Mouse (Mus musculus) CH12.LX (cell line): ENCODE results near the gene D130043K22Rik. TPM values are rescaled to one million over a fixed set of nuclear protein-coding genes. Genes with fewer than 3 reads are reported as not detected.

Experiments
- DNase-seq: peaks from one replicate; pipeline ENCODE4 v3.0.0-alpha.2; 2013; ENCODE audit errors: extremely low read depth
- H3K27ac ChIP-seq: 2 replicates; pipeline ENCODE4 v1.5.1; 2012; ENCODE audit warnings: low read depth, mild to moderate bottlenecking, control low read depth, moderate library complexity; ENCODE audit not compliant: insufficient read depth
- H3K27me3 ChIP-seq: replicated peaks from 2 replicates; pipeline ENCODE3; 2012; ENCODE audit warnings: inconsistent platforms
- H3K36me3 ChIP-seq, 2 experiments: replicated peaks in 1 of 2; 2 replicates each; pipeline versions ENCODE3 to v1.6.1; 2012; ENCODE audit warnings: inconsistent platforms in 1 of 2, low read length in 1 of 2, mild to moderate bottlenecking in 1 of 2, mixed read lengths in 1 of 2, moderate library complexity in 1 of 2; ENCODE audit not compliant: control insufficient read depth in 1 of 2, insufficient read depth in 1 of 2
- H3K4me1 ChIP-seq, 2 experiments: 2 replicates each; pipeline ENCODE4 v1.6.1; 2012; ENCODE audit warnings: inconsistent platforms in 1 of 2, moderate library complexity in 1 of 2; ENCODE audit not compliant: insufficient read depth in 2 of 2, control insufficient read depth in 1 of 2
- H3K4me2 ChIP-seq: 2 replicates; pipeline ENCODE4 v1.6.1; 2012; ENCODE audit warnings: low read depth, mild to moderate bottlenecking, control low read depth; ENCODE audit not compliant: poor library complexity, insufficient read depth, severe bottlenecking
- H3K4me3 ChIP-seq, 3 experiments: fragments of 150-350 bp in 1 of 3; sonication (generic) in 1 of 3; replicated peaks in 1 of 3; 2 replicates each; pipeline versions ENCODE3 to v1.5.1; 2011 to 2012; ENCODE audit warnings: low read depth in 2 of 3, low read length in 2 of 3, mild to moderate bottlenecking in 2 of 3, moderate library complexity in 2 of 3, control low read depth in 1 of 3, improper control_type of control experiment in 1 of 3, inconsistent platforms in 1 of 3, mixed read lengths in 1 of 3; ENCODE audit not compliant: poor library complexity in 1 of 3
- H3K79me2 ChIP-seq: replicated peaks from 2 replicates; pipeline ENCODE4 v1.6.1; 2012; ENCODE audit warnings: mild to moderate bottlenecking, moderate library complexity; ENCODE audit not compliant: control insufficient read depth, poor library complexity, insufficient read depth, severe bottlenecking; ENCODE audit errors: extremely low read depth
- H3K9ac ChIP-seq: 2 replicates; pipeline ENCODE4 v1.6.1; 2012; ENCODE audit warnings: low read depth, mild to moderate bottlenecking, control low read depth, moderate library complexity; ENCODE audit not compliant: insufficient read depth
- H3K9me3 ChIP-seq: replicated peaks from 2 replicates; pipeline ENCODE3; 2012; ENCODE audit warnings: low read length, inconsistent platforms, mixed read lengths
- BHLHE40 ChIP-seq: IDR thresholded peaks from 2 replicates; pipeline ENCODE4 v1.6.1; 2011; ENCODE audit warnings: mild to moderate bottlenecking, low read depth, low read length, improper control_type of control experiment
- CHD1 ChIP-seq: IDR thresholded peaks from 2 replicates; pipeline ENCODE4 v1.6.1; 2012; ENCODE audit warnings: low read depth, low read length, improper control_type of control experiment, inconsistent platforms
- CHD2 ChIP-seq: IDR thresholded peaks from 2 replicates; pipeline ENCODE4 v1.6.1; 2011; ENCODE audit warnings: low read length, improper control_type of control experiment
- CTCF ChIP-seq, 2 experiments: IDR thresholded peaks in 1 of 2; conservative IDR thresholded peaks in 1 of 2; 2 replicates each; pipeline ENCODE4 v1.5.1; 2011 to 2012; ENCODE audit warnings: low read depth in 2 of 2, low read length in 2 of 2, improper control_type of control experiment in 1 of 2, inconsistent platforms in 1 of 2, mild to moderate bottlenecking in 1 of 2, moderate library complexity in 1 of 2
- E2F4 ChIP-seq: IDR thresholded peaks from 2 replicates; pipeline ENCODE4 v1.6.1; 2011; ENCODE audit warnings: low read depth, low read length, improper control_type of control experiment; ENCODE audit not compliant: insufficient replicate concordance
- ELF1 ChIP-seq: IDR thresholded peaks from 2 replicates; pipeline ENCODE4 v1.6.1; 2014; ENCODE audit warnings: low read depth, mild to moderate bottlenecking, inconsistent platforms, low read length, improper control_type of control experiment
- EP300 ChIP-seq: IDR thresholded peaks from 2 replicates; pipeline ENCODE4 v1.6.1; 2011; ENCODE audit warnings: low read length, improper control_type of control experiment
- ETS1 ChIP-seq: conservative IDR thresholded peaks from 2 replicates; pipeline ENCODE4 v1.6.1; 2012; ENCODE audit warnings: low read depth, mild to moderate bottlenecking, inconsistent platforms, low read length, improper control_type of control experiment, moderate library complexity
- GABPA ChIP-seq: IDR thresholded peaks from 2 replicates; pipeline ENCODE4 v1.6.1; 2012; ENCODE audit warnings: low read depth, low read length, improper control_type of control experiment, inconsistent platforms; ENCODE audit not compliant: insufficient replicate concordance
- IRF4 ChIP-seq: IDR thresholded peaks from 2 replicates; pipeline ENCODE4 v1.6.1; 2014; ENCODE audit warnings: low read depth, mild to moderate bottlenecking, inconsistent platforms, low read length, improper control_type of control experiment
- JUN ChIP-seq: IDR thresholded peaks from 2 replicates; pipeline ENCODE4 v1.6.1; 2011; ENCODE audit warnings: low read depth, mild to moderate bottlenecking, low read length, improper control_type of control experiment, moderate library complexity; ENCODE audit not compliant: insufficient read depth
- MAFK ChIP-seq: IDR thresholded peaks from 2 replicates; pipeline ENCODE4 v1.6.1; 2011; ENCODE audit warnings: low read length, improper control_type of control experiment; ENCODE audit not compliant: insufficient replicate concordance
- MAZ ChIP-seq: IDR thresholded peaks from 2 replicates; pipeline ENCODE4 v1.6.1; 2012; ENCODE audit warnings: low read depth, mild to moderate bottlenecking, inconsistent platforms, low read length, improper control_type of control experiment, moderate library complexity
- MEF2A ChIP-seq: IDR thresholded peaks from 2 replicates; pipeline ENCODE4 v1.6.1; 2014; ENCODE audit warnings: low read depth, mild to moderate bottlenecking, inconsistent platforms, low read length, improper control_type of control experiment, borderline replicate concordance
- MXI1 ChIP-seq: IDR thresholded peaks from 2 replicates; pipeline ENCODE4 v1.6.1; 2011; ENCODE audit warnings: mild to moderate bottlenecking, low read depth, low read length, improper control_type of control experiment
- MYC ChIP-seq: IDR thresholded peaks from 2 replicates; pipeline ENCODE4 v1.6.1; 2011; ENCODE audit warnings: low read depth, mild to moderate bottlenecking, improper control_type of control experiment, low read length
- NRF1 ChIP-seq: IDR thresholded peaks from 2 replicates; pipeline ENCODE4 v1.6.1; 2014; ENCODE audit warnings: low read depth, mild to moderate bottlenecking, inconsistent platforms, low read length, improper control_type of control experiment, moderate library complexity
- PAX5 ChIP-seq: IDR thresholded peaks from 2 replicates; pipeline ENCODE4 v1.6.1; 2012; ENCODE audit warnings: low read length, inconsistent platforms, mixed read lengths
- POLR2AphosphoS2 ChIP-seq: IDR thresholded peaks from 2 replicates; pipeline ENCODE4 v1.6.1; 2011; ENCODE audit warnings: low read depth, low read length, improper control_type of control experiment
- RAD21 ChIP-seq: IDR thresholded peaks from 2 replicates; pipeline ENCODE4 v1.6.1; 2011; ENCODE audit warnings: low read depth, mild to moderate bottlenecking, low read length, improper control_type of control experiment, moderate library complexity
- SIN3A ChIP-seq: IDR thresholded peaks from 2 replicates; pipeline ENCODE4 v1.6.1; 2012; ENCODE audit warnings: low read length, improper control_type of control experiment, inconsistent platforms
- SMC3 ChIP-seq: IDR thresholded peaks from 2 replicates; pipeline ENCODE4 v1.6.1; 2011; ENCODE audit warnings: low read depth, low read length, improper control_type of control experiment
- TBP ChIP-seq: conservative IDR thresholded peaks from 2 replicates; pipeline ENCODE4 v1.6.1; 2011; ENCODE audit warnings: low read depth, low read length, improper control_type of control experiment
- TCF12 ChIP-seq: IDR thresholded peaks from 2 replicates; pipeline ENCODE4 v1.6.1; 2014; ENCODE audit warnings: low read depth, mild to moderate bottlenecking, inconsistent platforms, low read length, improper control_type of control experiment
- UBTF ChIP-seq: IDR thresholded peaks from 2 replicates; pipeline ENCODE4 v1.6.1; 2012; ENCODE audit warnings: low read depth, mild to moderate bottlenecking, inconsistent platforms, low read length, improper control_type of control experiment, moderate library complexity
- ZC3H11A ChIP-seq: IDR thresholded peaks from 2 replicates; pipeline ENCODE4 v1.6.1; 2012; ENCODE audit warnings: low read depth, mild to moderate bottlenecking, inconsistent platforms, low read length, improper control_type of control experiment
- ZKSCAN1 ChIP-seq: IDR thresholded peaks from 2 replicates; pipeline ENCODE4 v1.6.1; 2012; ENCODE audit warnings: low read depth, inconsistent platforms, low read length, improper control_type of control experiment, borderline replicate concordance
- ZMIZ1 ChIP-seq: IDR thresholded peaks from 2 replicates; pipeline ENCODE4 v1.6.1; 2012; ENCODE audit warnings: low read depth, mild to moderate bottlenecking, inconsistent platforms, low read length, improper control_type of control experiment
- ZNF384 ChIP-seq: IDR thresholded peaks from 2 replicates; pipeline ENCODE4 v1.6.1; 2012; ENCODE audit warnings: low read depth, low read length, improper control_type of control experiment, inconsistent platforms
- dilution Hi-C: fragments of 300-500 bp; cut with MboI; formaldehyde crosslinking; loops from 2 replicates; pipeline ENCODE4 v1.14.3; 2020; ENCODE audit warnings: low sequenced_read_pairs; ENCODE audit not compliant: extremely low pct_unique_long_range_greater_than_20kb, extremely low pct_ligation_motif_present
- in situ Hi-C: fragments of 300-500 bp; cut with MboI; formaldehyde crosslinking; loops from 3 replicates; pipeline ENCODE4 v1.14.3; 2019; ENCODE audit warnings: low sequenced_read_pairs, low pct_ligation_motif_present, low pct_unique_long_range_greater_than_20kb, mixed read lengths
- polyA plus RNA-seq: library from polyadenylated mRNA; unstranded; fragments of >175 nt; gene quantifications from 2 replicates; pipeline ENCODE4 v1.2.1, GENCODE M21; 2012; ENCODE audit warnings: low read depth; ENCODE audit not compliant: insufficient read length
- total RNA-seq, 2 experiments: library from RNA; depleted of rRNA; stranded (reverse); fragments of 300-350 nt in 1 of 2; fragments of >200 nt in 1 of 2; gene quantifications; 2 replicates each; pipeline ENCODE4 v1.2.3; 2012 to 2014

Gene D130043K22Rik
- total and polyA plus RNA-seq, 3 experiments, result 0.04 to 0.25 (median 0.05) TPM

DNA sequence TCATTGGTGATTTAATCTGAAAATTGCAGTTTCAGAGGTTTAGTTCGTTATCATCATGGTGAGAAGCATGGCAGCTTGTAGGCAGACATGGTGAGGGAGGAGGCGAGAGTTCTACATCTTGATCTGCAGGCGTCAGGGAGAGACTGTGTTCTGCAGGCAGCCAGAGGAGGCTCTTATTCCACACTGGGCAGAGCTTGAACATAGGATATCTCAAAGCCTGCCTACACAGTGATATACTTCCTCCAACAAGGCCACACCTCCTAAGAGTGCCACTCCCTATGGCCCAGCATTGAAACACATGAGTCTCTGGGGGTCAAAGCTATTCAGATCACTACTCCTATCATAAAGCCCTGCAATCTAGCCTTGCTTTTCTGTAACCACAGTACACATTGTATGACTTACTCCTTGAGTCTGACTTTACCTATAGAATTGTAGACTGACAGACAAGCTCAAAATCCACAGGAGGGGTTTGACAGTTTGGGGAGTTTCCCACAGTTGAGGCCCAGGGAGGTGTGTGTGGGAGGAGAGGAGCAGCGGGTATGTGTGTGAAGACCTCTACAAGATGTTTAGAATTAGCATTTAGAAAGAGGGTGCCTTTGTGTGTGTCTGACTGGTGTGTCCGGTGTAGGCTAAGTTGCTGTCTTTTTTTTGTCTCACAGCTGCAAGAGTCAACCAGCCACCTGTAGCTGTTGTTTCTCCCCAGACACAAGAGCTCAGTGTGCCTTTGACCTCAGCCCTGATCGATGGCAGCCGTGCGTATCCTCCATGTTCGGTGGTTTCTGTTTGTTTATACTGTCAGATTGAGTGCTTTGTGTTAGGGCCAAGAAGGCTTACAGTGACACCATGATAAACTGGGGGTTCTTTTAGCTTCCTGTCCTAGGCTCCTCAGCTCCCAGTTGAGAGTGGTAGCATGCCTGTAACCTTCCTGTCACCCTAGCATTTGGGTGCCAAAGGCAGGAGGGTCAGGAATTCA lies 21.8 kb downstream of the D130043K22Rik start:
- Histone ChIP-seq H3K36me3 (no peaks in the 10 kb centered on the region), H3K4me2 (peak overlapping the region; percentile 50; the same call in 1 of the 2 replicates), H3K9ac (no peak overlapping the region), H3K27me3 (no peaks in the 10 kb centered on the region), H3K79me2 (no peaks in the 10 kb centered on the region), H3K4me1 (peaks cover 13 to 17% of the 10 kb centered on the region in 2 experiments; a peak in 3 of 4 replicates), H3K9me3 (no peaks in the 10 kb centered on the region), H3K4me3 (no peak overlapping the region), H3K27ac (no peak overlapping the region)
- dilution Hi-C loops (no loop called here), in situ Hi-C loops (no loop called here)
- DNase-seq, result peak; percentile 19
- no peak for TF ChIP-seq JUN
- no peak for TF ChIP-seq CTCF (conservative IDR thresholded peaks at IDR 0.05 in 1 of 2, IDR thresholded peaks at IDR 0.05 in 1 of 2; ENCODE audit: low read depth in 2 of 2, low read length in 2 of 2)
- TF ChIP-seq MAZ, result no peak
- TF ChIP-seq ETS1, result no peak
- no peak for TF ChIP-seq PAX5
- TF ChIP-seq EP300, result no peak
- no peak for TF ChIP-seq SIN3A
- no peak for TF ChIP-seq CHD1
- no peak for TF ChIP-seq NRF1
- TF ChIP-seq GABPA, result no peak
- no peak for TF ChIP-seq ZNF384
- TF ChIP-seq TBP, result no peak
- no peak for TF ChIP-seq E2F4
- no peak for TF ChIP-seq ZMIZ1
- no peak for TF ChIP-seq ELF1
- no peak for TF ChIP-seq SMC3
- no peak for TF ChIP-seq BHLHE40
- TF ChIP-seq, all 38 proteins: peak for 0

DNA sequence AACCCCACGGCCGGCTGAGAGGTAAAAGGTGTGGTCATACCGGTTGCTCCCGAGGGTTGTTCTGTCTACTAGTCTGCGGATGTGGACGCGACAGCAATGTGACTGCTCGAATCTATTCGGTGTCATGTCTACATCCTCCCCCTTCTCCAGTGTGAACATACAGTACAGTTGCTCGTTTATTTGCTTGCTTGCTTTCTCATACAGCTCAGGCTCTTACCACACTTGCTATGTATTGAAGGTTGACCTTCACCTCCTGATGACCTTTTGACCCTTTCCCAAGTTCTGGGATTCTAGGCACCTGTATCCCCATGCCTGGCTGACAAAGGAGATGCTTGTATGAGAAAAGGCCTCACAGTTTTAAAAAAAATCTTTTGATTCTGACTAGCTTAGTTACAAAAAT lies 22.9 kb downstream of the D130043K22Rik start:
- Histone ChIP-seq H3K9me3 (no peaks in the 10 kb centered on the region), H3K4me1 (peaks cover 13 to 17% of the 10 kb centered on the region in 2 experiments; a peak in 3 of 4 replicates), H3K79me2 (no peaks in the 10 kb centered on the region), H3K36me3 (no peaks in the 10 kb centered on the region), H3K27ac (no peak overlapping the region)
- dilution Hi-C loops, result no loop called here
- no peak for DNase-seq
- TF ChIP-seq ZNF384 (no peak), RAD21 (no peak), ZC3H11A (no peak), ELF1 (no peak), ZKSCAN1 (no peak), MAFK (no peak), CHD2 (no peak), EP300 (no peak), MYC (no peak), IRF4 (no peak), UBTF (no peak), SMC3 (no peak), MXI1 (no peak), POLR2AphosphoS2 (no peak), TCF12 (no peak), PAX5 (no peak), MEF2A (no peak), E2F4 (no peak), BHLHE40 (no peak), ETS1 (no peak)
- TF ChIP-seq, all 38 proteins: peak for 0
- Histone ChIP-seq H3K4me3 (no peak overlapping the region), H3K4me2 (no peak overlapping the region), H3K27me3 (no peaks in the 10 kb centered on the region), H3K9ac (no peak overlapping the region)
- in situ Hi-C loops, result no loop called here
